Mouse (Mus musculus) limb, embryonic 12.5 days (tissue): ENCODE measurements around the gene Cnmd. TPM values are rescaled to one million over a fixed set of nuclear protein-coding genes. Genes with fewer than 3 reads are reported as not detected.

Experiments used
- ATAC-seq: fragments of 200-750 bp; cut with Nextera tagmentation; 2 replicates; pipeline ENCODE4 v1.8.0; 2017; ENCODE audit warnings: low read depth, moderate TSS enrichment; ENCODE audit not compliant: insufficient number of reproducible peaks, insufficient read depth, low FRiP score, low TSS enrichment
- H3K27ac ChIP-seq: fragments of 300-500 bp; sonication (generic); 2 replicates; pipeline ENCODE4 v1.5.1; 2016; ENCODE audit warnings: mild to moderate bottlenecking, moderate library complexity
- H3K27me3 ChIP-seq: fragments of 300-500 bp; sonication (generic); 2 replicates; pipeline ENCODE4 v1.6.1; 2016; ENCODE audit warnings: mild to moderate bottlenecking, moderate library complexity
- H3K36me3 ChIP-seq: fragments of 300-500 bp; sonication (generic); 2 replicates; pipeline ENCODE4 v1.6.1; 2016; ENCODE audit warnings: mild to moderate bottlenecking, moderate library complexity
- H3K4me1 ChIP-seq: fragments of 300-500 bp; sonication (generic); replicated peaks from 2 replicates; pipeline ENCODE4 v1.6.1; 2016
- H3K4me2 ChIP-seq: fragments of 300-500 bp; sonication (generic); 2 replicates; pipeline ENCODE4 v1.6.1; 2016; ENCODE audit warnings: mild to moderate bottlenecking, moderate library complexity
- H3K4me3 ChIP-seq: fragments of 300-500 bp; sonication (generic); replicated peaks from 2 replicates; pipeline ENCODE4 v1.5.1; 2016; ENCODE audit warnings: mild to moderate bottlenecking
- H3K9ac ChIP-seq: fragments of 300-500 bp; sonication (generic); replicated peaks from 2 replicates; pipeline ENCODE4 v1.6.1; 2016; ENCODE audit warnings: mild to moderate bottlenecking, moderate library complexity
- H3K9me3 ChIP-seq: fragments of 300-500 bp; sonication (generic); 2 replicates; pipeline ENCODE4 v1.6.1; 2016; ENCODE audit warnings: mild to moderate bottlenecking, moderate library complexity
- WGBS: fragments of 180-500 bp; shearing (Covaris S2); methylation state at CpG from one replicate; pipeline ENCODE4 v1.1.7; 2016; 5-methylcytosine and 5-hydroxymethylcytosine counted together
- polyA plus RNA-seq: library from polyadenylated mRNA; unstranded; fragments of >200 nt; fragmentation: Nextera tagmentation; extraction: Ambion mirVana; gene quantifications from 2 replicates; pipeline ENCODE4 v1.2.1, GENCODE M21; 2016

The Cnmd gene
- polyA plus RNA-seq, 1 experiment from 2014 or later: 25.1 TPM

DNA sequence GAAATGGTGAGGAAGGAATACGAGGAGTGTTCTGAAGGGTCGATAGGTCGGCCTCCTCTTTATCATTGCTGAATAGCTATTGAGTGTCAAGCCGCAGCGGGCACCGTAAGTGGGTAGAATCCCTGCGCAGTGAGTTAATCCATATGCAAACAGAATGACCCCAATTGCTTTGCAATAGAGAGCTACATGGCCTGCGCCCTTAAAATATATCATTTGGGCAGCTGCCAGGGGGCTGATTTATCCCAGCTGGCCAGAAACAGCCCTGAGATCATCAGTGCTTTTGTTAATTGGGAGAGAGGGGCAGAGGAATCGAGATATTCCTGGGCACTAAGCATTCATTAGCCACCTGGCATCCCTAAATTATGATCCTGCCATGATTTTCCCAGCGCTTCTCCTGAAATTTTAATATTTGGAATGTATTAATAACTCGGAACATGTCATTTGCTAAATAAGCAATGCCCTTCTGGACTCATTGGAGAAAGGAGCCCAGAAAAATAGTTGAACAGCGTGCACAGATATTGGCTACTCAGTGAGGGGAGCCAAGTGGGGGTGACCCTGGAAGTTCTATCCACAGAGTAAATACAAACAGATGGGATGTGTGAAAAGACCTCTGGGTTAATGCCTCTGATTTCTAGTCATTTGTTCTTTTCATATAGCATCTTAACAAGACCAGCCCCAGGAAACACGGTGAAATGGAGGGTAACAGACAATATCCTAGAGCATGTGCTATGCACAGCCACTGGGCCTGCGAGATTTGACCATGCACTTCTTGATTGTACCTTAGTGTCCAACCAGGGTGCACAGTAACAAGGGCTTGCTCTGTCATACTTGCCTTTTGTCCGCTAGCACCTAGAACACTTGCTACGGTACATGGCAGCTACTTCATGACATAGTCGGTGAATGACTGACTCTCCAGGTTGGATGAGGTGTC lies 11.4 kb upstream of the Cnmd start:
- Histone ChIP-seq H3K4me1 (peaks cover 18% of the 10 kb centered on the region), H3K27ac (no peak overlapping the region), H3K9ac (no peak overlapping the region), H3K4me3 (no peak overlapping the region), H3K36me3 (no peaks in the 10 kb centered on the region), H3K27me3 (no peaks in the 10 kb centered on the region), H3K4me2 (no peak overlapping the region), H3K9me3 (no peaks in the 10 kb centered on the region; the same call in 1 of the 2 replicates)
- 72% methylated on average over 17 of the region's 17 CpGs for WGBS
- no peak for ATAC-seq

DNA sequence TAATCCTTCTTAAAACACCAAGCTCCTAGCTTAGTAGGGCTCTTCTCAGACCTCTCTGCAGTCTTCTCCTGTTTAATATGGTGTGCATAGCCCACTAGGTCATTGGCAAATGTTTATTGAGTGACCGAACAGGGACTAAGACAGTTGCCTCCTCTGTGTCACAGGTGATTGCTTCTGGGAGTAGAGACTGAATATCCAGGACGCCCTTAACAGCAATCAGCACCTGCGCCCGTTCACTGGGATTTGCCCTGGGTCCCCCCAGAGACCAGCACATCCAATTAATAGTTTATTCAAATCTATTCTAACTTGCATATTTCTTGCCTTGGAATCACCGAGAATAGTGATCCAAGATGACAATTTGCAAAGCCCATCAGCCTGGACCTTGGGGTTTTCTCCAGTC lies 10.6 kb upstream of the Cnmd start:
- 89% methylated on average over 5 of the region's 5 CpGs for WGBS
- H3K4me2 ChIP-seq: no peak overlapping the region

DNA sequence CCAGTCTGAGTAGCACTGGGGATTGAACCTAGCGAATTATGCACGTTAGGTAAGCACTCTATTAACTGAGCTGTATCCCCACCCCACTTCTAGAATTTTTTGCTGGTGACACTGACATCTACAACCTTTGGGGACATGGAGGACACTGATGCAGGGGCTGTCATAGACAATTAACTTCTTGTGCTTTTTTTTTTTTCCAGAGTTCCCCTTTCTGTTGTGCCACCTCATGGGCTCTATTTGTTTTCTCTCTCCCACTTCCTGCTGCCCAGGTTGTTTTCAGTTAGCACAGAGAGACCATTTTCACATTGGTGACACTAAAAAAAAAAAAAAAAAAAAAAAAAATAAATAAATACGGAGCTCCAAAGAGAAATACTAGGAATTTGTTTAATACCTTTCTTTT lies 9.0 kb upstream of the Cnmd start:
- no peak overlapping the region for H3K27ac ChIP-seq
- H3K4me1 ChIP-seq: 0 out of 2 replicates have a peak, but pooled peaks cover 5% of the 10 kb centered on the region
- 88% methylated on average over 3 of the region's 3 CpGs for WGBS
- ATAC-seq: no peak
- H3K27me3 ChIP-seq: no peaks in the 10 kb centered on the region
- H3K9ac ChIP-seq: no peak overlapping the region
- H3K4me3 ChIP-seq: no peak overlapping the region
- H3K36me3 ChIP-seq: no peaks in the 10 kb centered on the region
- no peaks in the 10 kb centered on the region; the same call in 1 of the 2 replicates for H3K9me3 ChIP-seq
- no peak overlapping the region for H3K4me2 ChIP-seq

More for the DNA sequence above, 10.6 kb upstream of the Cnmd start:
- no peak overlapping the region for H3K4me3 ChIP-seq
- no peak overlapping the region for H3K27ac ChIP-seq
- no peaks in the 10 kb centered on the region; the same call in 1 of the 2 replicates for H3K9me3 ChIP-seq
- H3K36me3 ChIP-seq: no peaks in the 10 kb centered on the region
- H3K9ac ChIP-seq: no peak overlapping the region
- H3K4me1 ChIP-seq: peaks cover 17% of the 10 kb centered on the region
- no peak for ATAC-seq
- H3K27me3 ChIP-seq: no peaks in the 10 kb centered on the region

DNA sequence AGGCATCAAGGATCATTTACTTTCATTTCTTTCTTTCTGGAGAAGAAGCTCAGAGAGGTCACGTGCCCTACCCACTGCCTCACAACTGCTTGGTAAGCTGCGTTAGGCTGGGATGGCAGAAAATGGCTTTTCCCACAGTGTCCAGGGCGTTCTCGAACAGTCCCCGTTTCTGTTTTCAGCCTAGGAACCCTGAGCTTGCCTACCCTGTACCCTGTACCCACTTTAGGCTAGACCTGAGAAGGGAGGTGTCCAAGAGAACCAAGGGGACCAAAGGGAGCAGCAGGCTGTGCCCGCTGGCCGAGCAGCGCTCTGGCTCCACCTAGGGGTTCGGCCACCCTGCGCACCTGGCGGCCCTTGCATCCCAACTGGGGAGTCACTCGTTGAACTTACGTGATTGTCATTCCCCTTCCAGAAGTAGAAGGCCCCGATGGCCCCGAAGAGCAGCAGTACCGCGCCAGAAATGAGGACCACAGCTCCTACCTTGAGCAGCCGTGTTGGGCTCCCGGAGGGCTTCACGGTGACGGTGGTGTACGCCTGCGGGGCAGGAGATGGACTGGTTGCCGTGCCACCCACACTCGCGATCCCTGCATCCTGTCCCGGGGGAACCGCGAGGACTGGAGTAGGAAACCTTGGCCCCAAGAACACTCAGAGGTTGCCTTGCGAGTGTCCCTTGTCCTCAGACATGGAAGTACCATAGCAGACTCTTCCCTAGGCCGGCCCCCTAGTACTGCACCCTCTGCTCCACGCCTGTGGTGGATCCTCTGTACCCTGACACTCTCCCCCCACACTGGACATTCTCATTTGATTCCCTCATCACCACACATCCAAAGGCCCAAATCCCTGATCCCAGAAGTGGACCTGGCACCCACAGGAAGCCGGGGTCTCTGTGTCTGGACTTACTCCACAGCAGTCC lies 709 bp downstream of the Cnmd start:
- Histone ChIP-seq H3K4me1 (peaks cover 19% of the 10 kb centered on the region), H3K9me3 (no peaks in the 10 kb centered on the region), H3K9ac (peak overlapping the region; percentile 44), H3K27ac (no peak overlapping the region), H3K4me3 (peak overlapping the region; percentile 35), H3K27me3 (peaks cover 13% of the 10 kb centered on the region), H3K4me2 (peak overlapping the region; percentile 64), H3K36me3 (no peaks in the 10 kb centered on the region)
- WGBS: 17% methylated on average over 33 of the region's 33 CpGs
- ATAC-seq: peak; percentile 75

DNA sequence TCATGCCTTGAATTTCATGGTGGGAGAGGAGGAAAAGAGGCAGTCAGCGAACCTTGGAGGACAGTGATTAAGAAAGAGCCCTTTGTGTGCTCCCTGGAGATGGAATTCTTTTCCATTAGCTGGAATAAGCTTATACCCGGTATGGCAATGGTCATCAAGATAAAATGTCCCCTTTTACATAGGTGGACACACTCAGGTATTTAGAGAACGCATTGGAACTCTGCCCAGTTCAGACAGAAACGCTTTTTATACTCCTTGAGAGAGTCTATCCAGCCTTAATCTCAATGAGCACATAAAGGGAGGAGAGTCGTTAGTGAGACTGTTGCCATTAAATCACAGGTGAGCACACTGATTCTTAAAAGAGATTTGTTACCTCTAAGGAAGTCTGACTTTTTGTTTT lies 1.5 kb downstream of the Cnmd start:
- no peak for ATAC-seq
- no peak overlapping the region for H3K9ac ChIP-seq

DNA sequence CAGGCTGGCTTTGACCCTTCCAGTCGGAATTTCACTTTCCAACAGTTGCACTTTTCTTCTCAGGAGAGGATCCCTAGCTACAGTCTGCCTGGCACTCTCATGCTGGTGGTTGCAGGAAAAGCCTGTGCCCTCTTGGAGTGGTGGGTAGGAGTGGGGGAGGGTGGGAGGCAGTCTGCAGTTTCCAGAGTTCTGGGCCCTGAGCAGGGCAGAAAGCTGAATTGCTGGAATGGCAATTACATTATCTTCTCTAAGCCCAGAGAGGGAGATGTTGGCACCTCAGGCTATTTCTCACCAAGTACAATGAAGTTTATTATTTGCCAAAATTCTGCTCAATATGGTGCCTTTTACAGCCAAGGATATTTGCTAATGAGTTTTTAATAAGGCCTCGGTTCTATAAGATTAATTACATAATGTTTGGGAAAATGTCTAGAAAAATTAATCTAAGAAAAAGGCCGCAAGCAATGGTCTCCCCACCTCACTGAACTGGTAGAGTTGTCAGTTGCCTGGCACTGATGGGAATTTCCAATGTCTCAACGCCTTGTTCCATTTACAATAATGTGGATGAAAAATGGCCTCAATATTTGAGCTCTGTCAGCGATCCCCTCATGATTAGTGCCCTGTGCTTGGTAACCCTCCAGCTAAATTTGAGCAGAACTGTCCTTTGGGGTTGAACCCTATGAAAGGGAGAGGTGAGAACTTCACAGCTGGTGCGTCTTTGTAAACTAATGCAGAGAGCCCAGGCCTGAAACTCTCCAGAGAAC lies 3.0 kb downstream of the Cnmd start:
- Histone ChIP-seq H3K27ac (peak overlapping the region; percentile 82), H3K36me3 (no peaks in the 10 kb centered on the region), H3K9me3 (no peaks in the 10 kb centered on the region), H3K4me3 (no peak overlapping the region), H3K9ac (no peak overlapping the region), H3K27me3 (peaks cover 13% of the 10 kb centered on the region), H3K4me1 (peaks cover 19% of the 10 kb centered on the region), H3K4me2 (peak overlapping the region; percentile 13)
- 75% methylated on average over 6 of the region's 6 CpGs for WGBS
- no peak for ATAC-seq

More for the DNA sequence above, 1.5 kb downstream of the Cnmd start:
- Histone ChIP-seq H3K27ac (no peak overlapping the region), H3K4me3 (peak overlapping the region; percentile 35; the same call in 1 of the 2 replicates), H3K27me3 (peaks cover 13% of the 10 kb centered on the region), H3K4me2 (peak overlapping the region; percentile 64), H3K4me1 (peaks cover 19% of the 10 kb centered on the region), H3K36me3 (no peaks in the 10 kb centered on the region), H3K9me3 (no peaks in the 10 kb centered on the region)
- WGBS: 46% methylated on average over 5 of the region's 5 CpGs

DNA sequence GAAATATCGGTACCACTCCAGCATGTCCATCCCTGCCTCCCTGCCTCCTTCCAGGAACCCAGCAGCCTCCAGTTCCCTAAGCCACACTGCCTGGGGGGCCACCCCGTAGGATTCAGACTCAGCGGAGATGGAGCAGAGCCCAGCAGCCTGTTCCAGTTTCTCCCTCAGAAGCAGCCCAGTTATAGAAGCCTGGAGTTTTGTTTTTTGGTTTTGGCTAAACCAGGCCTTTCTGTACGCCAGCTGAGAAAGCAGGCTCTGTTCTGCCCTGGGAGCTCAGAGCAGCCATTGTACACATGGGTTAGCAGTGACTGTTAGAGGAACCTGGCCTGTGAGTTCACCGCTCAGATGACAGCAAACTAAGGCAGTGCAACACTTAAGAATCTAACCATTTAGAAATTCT lies 3.7 kb downstream of the Cnmd start:
- 69% methylated on average over 5 of the region's 5 CpGs for WGBS
- Histone ChIP-seq H3K27me3 (peaks cover 13% of the 10 kb centered on the region), H3K36me3 (no peaks in the 10 kb centered on the region), H3K9ac (no peak overlapping the region), H3K9me3 (no peaks in the 10 kb centered on the region), H3K27ac (peak overlapping the region; percentile 82), H3K4me3 (no peak overlapping the region), H3K4me1 (peaks cover 19% of the 10 kb centered on the region), H3K4me2 (peak overlapping the region; percentile 21; the same call in 1 of the 2 replicates)
- ATAC-seq: peak; percentile 21; the same call in 1 of the 2 replicates

DNA sequence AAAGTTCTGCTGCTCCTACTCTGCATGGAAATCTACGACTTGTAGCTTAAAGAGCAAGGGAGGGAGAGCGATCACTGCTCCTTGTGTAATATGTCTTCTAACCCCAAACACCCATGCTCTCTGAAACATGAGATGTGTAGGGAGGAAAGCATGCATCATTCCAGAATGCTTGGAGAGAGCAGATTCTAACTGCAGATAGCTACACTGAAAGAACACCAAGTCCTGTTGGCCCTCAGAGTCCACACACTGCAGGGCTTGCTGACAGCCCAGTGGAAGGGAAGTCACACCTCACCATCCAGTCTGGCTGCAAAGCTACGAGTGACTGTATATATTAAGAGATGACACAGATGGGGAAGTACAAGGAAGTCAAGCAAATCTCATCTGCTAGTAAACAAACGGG lies 9.3 kb downstream of the Cnmd start:
- Histone ChIP-seq H3K27me3 (no peaks in the 10 kb centered on the region), H3K27ac (no peak overlapping the region), H3K4me2 (no peak overlapping the region), H3K36me3 (no peaks in the 10 kb centered on the region), H3K4me1 (no peaks in the 10 kb centered on the region), H3K4me3 (no peak overlapping the region), H3K9me3 (no peaks in the 10 kb centered on the region), H3K9ac (no peak overlapping the region)
- ATAC-seq: no peak
- WGBS: 71% methylated on average over 4 of the region's 4 CpGs

DNA sequence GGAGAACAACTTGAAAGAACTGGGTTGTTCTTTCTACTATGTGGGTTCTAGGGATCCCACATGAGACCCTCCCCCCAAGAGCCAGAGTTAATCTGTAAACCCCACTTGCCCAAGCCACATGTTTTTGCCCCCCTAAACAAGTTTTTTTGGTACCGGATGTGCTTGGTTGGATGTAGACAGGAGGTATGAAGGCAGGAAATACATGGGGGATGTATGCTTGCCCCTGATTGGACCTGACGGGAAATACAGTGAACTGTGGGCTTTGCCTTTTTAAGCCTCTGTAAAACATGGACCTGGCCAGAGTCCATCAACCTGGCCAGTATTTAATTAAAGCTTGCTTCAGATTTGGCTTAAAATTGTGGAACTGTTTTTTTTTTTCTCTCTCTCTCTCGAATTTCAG lies 12.3 kb downstream of the Cnmd start:
- Histone ChIP-seq H3K36me3 (no peaks in the 10 kb centered on the region), H3K4me2 (no peak overlapping the region), H3K27me3 (peaks cover 8% of the 10 kb centered on the region; the same call in 1 of the 2 replicates), H3K4me3 (no peak overlapping the region), H3K27ac (no peak overlapping the region), H3K9me3 (no peaks in the 10 kb centered on the region), H3K4me1 (peaks cover 8% of the 10 kb centered on the region), H3K9ac (no peak overlapping the region)
- ATAC-seq: no peak
- WGBS: 66% methylated on average over 3 of the region's 3 CpGs

DNA sequence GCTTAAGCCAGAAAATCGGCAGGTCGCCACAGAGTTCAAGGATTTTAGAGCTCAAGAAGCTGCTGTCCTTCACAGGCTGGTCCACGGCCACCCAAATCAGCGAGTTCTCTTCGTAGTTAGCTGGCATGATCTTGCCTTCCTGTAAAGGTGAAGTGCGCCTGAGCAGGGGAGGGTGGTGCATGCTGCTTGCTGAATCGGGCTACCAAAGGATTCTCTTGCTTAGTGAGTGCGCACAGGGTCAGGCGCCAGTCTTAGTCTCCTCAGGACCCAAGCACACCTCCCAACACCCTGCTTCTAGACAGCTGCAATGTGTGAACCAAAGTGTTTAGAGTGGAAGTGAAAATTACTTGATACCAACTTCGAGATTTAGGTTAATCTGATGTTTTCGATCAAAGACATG lies 16.6 kb downstream of the Cnmd start:
- Histone ChIP-seq H3K9ac (0 out of 2 replicates have a peak overlapping the region, but pooled peaks have one; percentile 4), H3K9me3 (no peaks in the 10 kb centered on the region), H3K36me3 (no peaks in the 10 kb centered on the region), H3K27ac (no peak overlapping the region), H3K27me3 (peaks cover 10% of the 10 kb centered on the region; the same call in 1 of the 2 replicates), H3K4me2 (peak overlapping the region; percentile 41), H3K4me1 (peaks cover 10% of the 10 kb centered on the region), H3K4me3 (no peak overlapping the region; the same call in 1 of the 2 replicates)
- 8% methylated on average over 11 of the region's 11 CpGs for WGBS
- ATAC-seq: no peak
